Mouse (Mus musculus): Measurements from ENCODE around the gene Nf2. TPM values are rescaled to one million over a fixed set of nuclear protein-coding genes. Genes with fewer than 3 reads are reported as not detected.

Gene Nf2
- polyA plus RNA-seq, 1 experiment from 2014 or later = 40.5 TPM

DNA sequence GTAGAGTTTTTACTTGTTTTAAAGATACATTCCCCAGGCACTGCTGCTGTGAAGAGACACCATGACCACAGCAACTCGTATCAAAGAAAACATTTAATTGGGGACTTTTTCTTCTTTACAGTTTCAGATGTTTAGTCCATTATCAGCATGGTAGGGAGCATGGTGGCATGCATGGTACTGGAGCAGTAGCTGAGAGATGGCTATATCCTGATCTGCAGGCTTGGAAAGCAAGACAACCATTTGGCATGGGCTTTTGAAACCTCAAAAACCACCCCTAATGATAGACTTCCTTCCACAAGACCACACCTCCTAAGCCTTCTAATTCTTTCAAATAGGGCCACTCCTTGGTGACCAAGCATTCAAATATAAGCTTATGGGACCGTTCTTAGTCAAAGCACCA is 1.1 kb upstream of the Nf2 start:
- DNase-seq (ENCODE audit: low spot score) (no peak), ATAC-seq (ENCODE audit: low read depth) (no peak)
- no peak overlapping the region for H3K9ac ChIP-seq (ENCODE audit: low read depth, low read length)
- peak overlapping the region; percentile 83 for H3K4me3 ChIP-seq (ENCODE audit: low read depth, low read length)
- H3K36me3 ChIP-seq (ENCODE audit: control insufficient read depth, insufficient read depth, low read length) = no peaks in the 10 kb centered on the region
- no peak overlapping the region for H3K27ac ChIP-seq (replicated peaks; ENCODE audit: low read depth, low read length)
- H3K4me1 ChIP-seq (ENCODE audit: control insufficient read depth, insufficient read depth, low read length) = peaks cover 13% of the 10 kb centered on the region
- H3K9me3 ChIP-seq (ENCODE audit: control insufficient read depth, low read length) = no peaks in the 10 kb centered on the region
- peak overlapping the region; percentile 54 for H3K4me2 ChIP-seq (ENCODE audit: low read depth, low read length)
- no peaks in the 10 kb centered on the region for H3K27me3 ChIP-seq (replicated peaks; ENCODE audit: control insufficient read depth, insufficient read depth, low read length)
- whole genome bisulfite sequencing = 88% methylated on average over 2 of the region's 2 CpGs

DNA sequence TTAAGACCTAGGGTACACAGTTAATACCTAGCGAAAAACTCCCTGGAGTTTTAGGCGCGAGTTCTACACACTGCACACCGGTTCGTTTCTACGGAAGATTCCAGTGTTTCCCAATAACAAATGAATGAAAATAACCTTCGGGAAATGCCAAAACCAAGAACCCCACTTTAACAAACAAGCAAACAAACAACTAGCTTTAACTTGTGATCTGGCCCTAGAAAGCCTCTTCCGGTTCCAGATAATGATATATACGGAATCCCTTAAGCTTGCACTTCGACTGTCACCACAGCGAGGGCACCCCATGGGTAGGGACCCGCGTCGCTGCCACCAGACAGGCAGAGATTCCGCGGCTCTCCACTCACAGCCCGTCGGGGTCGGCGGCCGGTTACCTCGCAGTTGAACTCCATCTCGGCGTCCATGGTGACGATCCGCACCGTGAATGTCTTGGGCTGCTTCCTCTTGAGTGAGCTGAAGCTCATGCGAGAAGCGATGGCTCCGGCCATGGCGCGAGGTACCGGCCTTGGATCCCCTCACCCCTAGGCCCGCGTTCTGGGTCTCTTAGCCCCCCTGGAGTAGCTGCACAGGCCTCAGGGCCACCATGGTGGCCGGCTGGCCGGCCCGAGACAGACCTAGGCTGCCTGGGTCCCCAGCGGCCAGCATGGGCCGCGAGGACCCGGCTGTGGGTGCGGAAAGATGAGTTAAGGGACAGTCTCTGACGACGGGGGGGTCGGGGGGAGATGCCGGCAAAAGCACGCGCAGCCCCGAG is 670 bp downstream of the Nf2 start:
- DNase-seq (ENCODE audit: low spot score) (peak; percentile 38), ATAC-seq (ENCODE audit: low read depth) (no peak; the same call in 1 of the 2 replicates)
- no peaks in the 10 kb centered on the region for H3K36me3 ChIP-seq (ENCODE audit: control insufficient read depth, insufficient read depth, low read length)
- H3K27ac ChIP-seq (replicated peaks; ENCODE audit: low read depth, low read length) = peak overlapping the region; percentile 76
- peaks cover 13% of the 10 kb centered on the region for H3K4me1 ChIP-seq (ENCODE audit: control insufficient read depth, insufficient read depth, low read length)
- H3K9me3 ChIP-seq (ENCODE audit: control insufficient read depth, low read length) = no peaks in the 10 kb centered on the region
- 1% methylated on average over 43 of the region's 50 CpGs for WGBS
- H3K4me2 ChIP-seq (ENCODE audit: low read depth, low read length) = peak overlapping the region; percentile 75
- H3K27me3 ChIP-seq (replicated peaks; ENCODE audit: control insufficient read depth, insufficient read depth, low read length) = no peaks in the 10 kb centered on the region
- peak overlapping the region; percentile 83 for H3K4me3 ChIP-seq (ENCODE audit: low read depth, low read length)
- peak overlapping the region; percentile 94 for H3K9ac ChIP-seq (ENCODE audit: low read depth, low read length)

DNA sequence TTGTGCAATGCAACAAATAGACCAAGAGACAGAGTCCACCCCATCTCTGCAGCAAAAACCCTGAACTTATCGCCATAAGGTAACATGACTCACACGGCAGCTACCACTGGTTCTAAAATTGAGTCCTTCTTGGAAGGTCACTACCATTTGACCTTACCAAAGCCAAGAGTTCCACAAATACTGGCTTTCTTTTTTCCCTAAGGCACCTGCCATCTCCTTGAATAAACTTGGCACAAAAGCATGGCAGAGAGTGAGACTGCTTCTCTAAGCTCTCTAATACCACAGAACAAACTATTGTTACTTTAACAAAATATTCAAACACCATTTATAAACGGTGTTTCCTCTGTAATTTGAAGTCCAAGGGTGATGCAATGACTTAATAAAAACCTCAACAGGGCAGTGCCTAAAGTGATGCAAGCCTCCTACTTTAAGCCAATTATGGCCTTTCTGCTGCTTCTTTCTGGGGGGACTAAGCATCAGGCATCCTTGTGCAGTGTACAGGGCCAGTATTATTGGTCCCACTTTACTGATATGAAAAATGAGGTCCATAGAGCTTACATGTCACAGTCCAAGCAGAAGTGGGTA is 8.3 kb downstream of the Nf2 start:
- no peaks in the 10 kb centered on the region for H3K27me3 ChIP-seq (replicated peaks; ENCODE audit: control insufficient read depth, insufficient read depth, low read length)
- H3K36me3 ChIP-seq (ENCODE audit: control insufficient read depth, insufficient read depth, low read length) = no peaks in the 10 kb centered on the region
- no peaks in the 10 kb centered on the region for H3K9me3 ChIP-seq (ENCODE audit: control insufficient read depth, low read length)
- no peak overlapping the region for H3K9ac ChIP-seq (ENCODE audit: low read depth, low read length)
- DNase-seq (ENCODE audit: low spot score) (no peak), ATAC-seq (ENCODE audit: low read depth) (no peak)
- no peaks in the 10 kb centered on the region for H3K4me1 ChIP-seq (ENCODE audit: control insufficient read depth, insufficient read depth, low read length)
- WGBS = 73% methylated on average over 3 of the region's 3 CpGs
- H3K27ac ChIP-seq (replicated peaks; ENCODE audit: low read depth, low read length) = no peak overlapping the region
- no peak overlapping the region for H3K4me2 ChIP-seq (ENCODE audit: low read depth, low read length)
- no peak overlapping the region for H3K4me3 ChIP-seq (ENCODE audit: low read depth, low read length)

DNA sequence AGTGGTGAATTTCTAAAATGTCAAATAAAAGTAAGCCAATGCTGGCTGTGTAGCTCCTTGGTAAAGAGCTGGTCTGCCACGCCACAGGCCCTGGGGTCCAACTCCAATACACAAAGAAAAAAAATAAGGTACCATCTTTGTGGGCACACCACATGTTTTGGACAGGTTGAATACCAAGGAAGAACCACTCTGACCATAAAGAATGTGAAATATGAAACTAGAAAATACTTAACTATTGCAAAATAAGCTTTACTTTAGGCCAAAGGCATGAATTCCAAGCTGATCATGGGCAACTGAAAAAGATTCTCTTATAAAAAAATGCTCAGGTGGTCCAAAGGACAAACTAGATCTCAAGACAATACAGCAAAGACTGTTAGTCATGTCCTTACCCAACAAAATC is 11.1 kb downstream of the Nf2 start:
- H3K27ac ChIP-seq (replicated peaks; ENCODE audit: low read depth, low read length) = no peak overlapping the region
- H3K4me1 ChIP-seq (ENCODE audit: control insufficient read depth, insufficient read depth, low read length) = no peaks in the 10 kb centered on the region
- no peak overlapping the region for H3K4me2 ChIP-seq (ENCODE audit: low read depth, low read length)
- H3K4me3 ChIP-seq (ENCODE audit: low read depth, low read length) = no peak overlapping the region
- ATAC-seq (ENCODE audit: low read depth) (no peak), DNase-seq (ENCODE audit: low spot score) (no peak)
- H3K36me3 ChIP-seq (ENCODE audit: control insufficient read depth, insufficient read depth, low read length) = no peaks in the 10 kb centered on the region
- 72% methylated on average over 1 of the region's 1 CpGs for WGBS
- H3K9ac ChIP-seq (ENCODE audit: low read depth, low read length) = no peak overlapping the region
- H3K27me3 ChIP-seq (replicated peaks; ENCODE audit: control insufficient read depth, insufficient read depth, low read length) = no peaks in the 10 kb centered on the region
- no peaks in the 10 kb centered on the region for H3K9me3 ChIP-seq (ENCODE audit: control insufficient read depth, low read length)

DNA sequence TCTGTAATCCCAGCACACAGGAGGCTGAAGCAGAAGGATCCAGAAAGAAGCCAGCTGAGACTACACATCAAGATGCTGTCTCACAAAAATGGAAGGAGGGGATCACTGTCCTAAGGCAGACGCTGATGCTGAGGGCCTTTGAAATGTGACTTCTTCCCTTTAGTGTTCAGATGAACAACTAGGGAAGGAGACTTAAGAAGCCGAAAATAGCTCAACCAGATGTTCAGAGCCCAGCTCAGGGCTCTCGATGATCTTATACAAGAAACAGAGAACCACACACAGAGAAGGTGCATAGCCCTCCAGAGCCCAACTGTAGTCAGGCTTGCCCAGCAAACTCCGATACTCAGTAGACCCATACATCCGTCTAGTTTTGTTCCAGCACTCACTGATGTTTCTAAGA is 12.0 kb downstream of the Nf2 start:
- no peaks in the 10 kb centered on the region for H3K4me1 ChIP-seq (ENCODE audit: control insufficient read depth, insufficient read depth, low read length)
- H3K27ac ChIP-seq (replicated peaks; ENCODE audit: low read depth, low read length) = no peak overlapping the region
- no peak for DNase-seq (ENCODE audit: low spot score)
- no peak overlapping the region for H3K9ac ChIP-seq (ENCODE audit: low read depth, low read length)
- no peaks in the 10 kb centered on the region for H3K27me3 ChIP-seq (replicated peaks; ENCODE audit: control insufficient read depth, insufficient read depth, low read length)
- no peak overlapping the region for H3K4me3 ChIP-seq (ENCODE audit: low read depth, low read length)
- H3K4me2 ChIP-seq (ENCODE audit: low read depth, low read length) = no peak overlapping the region
- H3K36me3 ChIP-seq (ENCODE audit: control insufficient read depth, insufficient read depth, low read length) = no peaks in the 10 kb centered on the region
- WGBS = 57% methylated on average over 5 of the region's 5 CpGs
- ATAC-seq (ENCODE audit: low read depth) = no peak
- no peaks in the 10 kb centered on the region for H3K9me3 ChIP-seq (ENCODE audit: control insufficient read depth, low read length)

DNA sequence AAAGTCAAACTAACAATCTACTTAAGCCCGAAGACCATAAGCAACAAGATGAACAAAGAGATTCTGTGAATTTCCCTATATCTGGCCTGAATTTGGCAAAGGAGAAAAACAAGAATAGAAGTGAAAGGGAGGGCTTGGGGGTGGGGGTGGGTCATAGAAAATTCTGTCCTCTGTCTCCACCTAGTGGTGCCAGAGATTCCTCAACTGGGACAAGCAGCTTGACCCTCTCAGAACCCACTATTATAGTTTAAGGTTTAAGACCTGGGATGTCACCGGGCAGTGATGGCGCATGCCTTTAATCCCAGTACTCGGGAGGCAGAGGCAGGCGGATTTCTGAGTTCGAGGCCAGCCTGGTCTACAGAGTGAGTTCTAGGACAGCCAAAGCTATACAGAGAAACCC is 12.6 kb downstream of the Nf2 start:
- ATAC-seq (ENCODE audit: low read depth) (no peak), DNase-seq (ENCODE audit: low spot score) (peak; percentile 54)
- Histone ChIP-seq H3K9ac (ENCODE audit: low read depth, low read length) (no peak overlapping the region), H3K4me3 (ENCODE audit: low read depth, low read length) (no peak overlapping the region), H3K27ac (replicated peaks; ENCODE audit: low read depth, low read length) (no peak overlapping the region), H3K4me1 (ENCODE audit: control insufficient read depth, insufficient read depth, low read length) (no peaks in the 10 kb centered on the region), H3K27me3 (replicated peaks; ENCODE audit: control insufficient read depth, insufficient read depth, low read length) (no peaks in the 10 kb centered on the region), H3K4me2 (ENCODE audit: low read depth, low read length) (no peak overlapping the region), H3K36me3 (ENCODE audit: control insufficient read depth, insufficient read depth, low read length) (no peaks in the 10 kb centered on the region), H3K9me3 (ENCODE audit: control insufficient read depth, low read length) (no peaks in the 10 kb centered on the region)
- WGBS = 64% methylated on average over 6 of the region's 6 CpGs

DNA sequence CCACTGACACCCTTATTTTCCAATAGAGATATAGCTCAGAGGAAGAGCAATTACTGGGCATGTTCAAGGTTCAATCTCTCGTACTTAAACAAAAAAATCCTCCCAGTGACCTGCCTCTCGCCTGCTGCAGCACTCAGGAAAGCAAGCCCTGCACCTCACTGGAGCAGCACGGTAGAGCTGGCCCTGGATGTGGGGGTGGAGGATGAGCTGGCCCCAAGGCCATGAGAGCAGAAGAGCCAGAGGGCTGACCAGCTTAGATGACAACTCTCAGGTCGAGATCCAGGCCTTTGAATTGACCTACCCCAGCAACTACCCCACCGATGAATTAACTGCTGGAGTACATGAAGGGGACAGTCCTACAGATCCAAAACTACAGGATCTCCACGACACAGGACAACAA is 13.9 kb downstream of the Nf2 start:
- no peak overlapping the region for H3K27ac ChIP-seq (replicated peaks; ENCODE audit: low read depth, low read length)
- 82% methylated on average over 6 of the region's 6 CpGs for WGBS
- no peak overlapping the region for H3K4me2 ChIP-seq (ENCODE audit: low read depth, low read length)
- H3K9ac ChIP-seq (ENCODE audit: low read depth, low read length) = no peak overlapping the region
- no peaks in the 10 kb centered on the region for H3K36me3 ChIP-seq (ENCODE audit: control insufficient read depth, insufficient read depth, low read length)
- H3K27me3 ChIP-seq (replicated peaks; ENCODE audit: control insufficient read depth, insufficient read depth, low read length) = no peaks in the 10 kb centered on the region
- no peak for DNase-seq (ENCODE audit: low spot score)
- no peak overlapping the region for H3K4me3 ChIP-seq (ENCODE audit: low read depth, low read length)
- no peaks in the 10 kb centered on the region for H3K9me3 ChIP-seq (ENCODE audit: control insufficient read depth, low read length)
- no peak for ATAC-seq (ENCODE audit: low read depth)
- H3K4me1 ChIP-seq (ENCODE audit: control insufficient read depth, insufficient read depth, low read length) = no peaks in the 10 kb centered on the region

DNA sequence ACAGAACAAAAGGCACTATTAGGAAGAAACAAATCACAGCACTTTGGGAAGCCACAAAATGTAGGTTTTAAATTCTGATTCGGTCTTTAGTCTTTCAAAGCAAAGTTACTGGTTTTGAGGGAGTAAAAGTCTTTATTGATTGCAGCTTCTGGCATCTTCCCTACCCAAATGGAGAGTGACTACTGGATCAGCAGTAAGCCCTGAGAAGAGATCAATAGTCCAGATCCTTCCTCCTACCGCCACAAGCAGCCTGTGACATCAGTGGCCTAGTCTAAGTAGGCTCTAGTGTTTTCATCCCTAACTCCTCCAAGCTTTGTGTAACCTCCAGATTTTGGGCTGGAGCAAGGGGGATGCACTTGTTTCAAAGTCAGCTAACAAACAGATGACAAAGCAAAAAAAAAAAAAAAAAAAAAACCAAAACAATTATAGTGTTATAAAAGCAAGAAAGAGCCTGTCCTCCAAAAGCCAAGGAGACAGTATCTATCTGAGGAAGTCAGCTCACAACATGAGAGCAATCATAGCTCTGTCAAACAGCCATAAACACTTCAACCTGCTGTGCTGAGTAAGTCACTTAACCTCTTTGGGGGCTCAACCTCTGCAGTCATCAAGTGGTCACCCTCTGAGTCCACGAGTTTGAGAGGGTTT is 15.9 kb downstream of the Nf2 start:
- Histone ChIP-seq H3K27me3 (replicated peaks; ENCODE audit: control insufficient read depth, insufficient read depth, low read length) (no peaks in the 10 kb centered on the region), H3K27ac (replicated peaks; ENCODE audit: low read depth, low read length) (no peak overlapping the region), H3K4me2 (ENCODE audit: low read depth, low read length) (no peak overlapping the region), H3K4me3 (ENCODE audit: low read depth, low read length) (no peak overlapping the region), H3K9me3 (ENCODE audit: control insufficient read depth, low read length) (no peaks in the 10 kb centered on the region), H3K36me3 (ENCODE audit: control insufficient read depth, insufficient read depth, low read length) (no peaks in the 10 kb centered on the region), H3K4me1 (ENCODE audit: control insufficient read depth, insufficient read depth, low read length) (no peaks in the 10 kb centered on the region), H3K9ac (ENCODE audit: low read depth, low read length) (no peak overlapping the region)
- ATAC-seq (ENCODE audit: low read depth) (no peak), DNase-seq (ENCODE audit: low spot score) (no peak)
- WGBS = 72% methylated on average over 3 of the region's 3 CpGs

Measured in embryonic facial prominence, embryonic 14.5 days (tissue).